Mouse (Mus musculus): ENCODE data around the gene Olfr56. TPM values are rescaled to one million over a fixed set of nuclear protein-coding genes. Genes with fewer than 3 reads are reported as not detected.

Olfr56 gene
- polyA plus RNA-seq (2012; rRNA removed; ENCODE audit: low replicate concordance), result 0.07 TPM in 1 of 2 replicates, not detected in the other

GRCm38 (mm10) chr11:48978240-48978939, at the start of gene Olfr56:
TSS of gene Olfr56 (plus strand) at chr11:48978889.

GRCm38 (mm10) chr11:48946090-48946489, 32.6 kb upstream of the Olfr56 start, which contains the start of gene Psme2b:
TSS of gene Psme2b (minus strand) at chr11:48946190.

GRCm38 (mm10) chr11:48979251-48979650, 562 bp downstream of the Olfr56 start, which contains the start of gene 9930111J21Rik1:
TSS of gene 9930111J21Rik1 (minus strand) at chr11:48979398.

GRCm38 (mm10) chr11:48991740-48992520, 13.2 kb downstream of the Olfr56 start, which contains the start of gene Gm12185:
TSS of gene Gm12185 (minus strand) at chr11:48992226.

GRCm38 (mm10) chr11:48994018-48994417, 15.3 kb downstream of the Olfr56 start, which contains the start of gene Tgtp1:
TSS of gene Tgtp1 (minus strand) at chr11:48994172.

GRCm38 (mm10) chr11:49051093-49051891, 72.6 kb downstream of the Olfr56 start, which contains the start of gene 9930111J21Rik2:
TSS of gene 9930111J21Rik2 (minus strand) at chr11:49051242.

GRCm38 (mm10) chr11:49063713-49064469, 85.2 kb downstream of the Olfr56 start, which contains the start of gene Tgtp2:
TSS of gene Tgtp2 (minus strand) at chr11:49064206.

GRCm38 (mm10) chr11:49076001-49076757, 97.5 kb downstream of the Olfr56 start, which contains the start of gene Ifi47:
TSS of gene Ifi47 (plus strand) at chr11:49076587.

GRCm38 (mm10) chr11:49114774-49115173, 136.1 kb downstream of the Olfr56 start, which contains the start of gene Olfr1396:
TSS of gene Olfr1396 (minus strand) at chr11:49114874.

GRCm38 (mm10) chr11:49141974-49142373, 163.3 kb downstream of the Olfr56 start, which contains the start of gene Olfr1395:
TSS of gene Olfr1395 (plus strand) at chr11:49142274.

GRCm38 (mm10) chr11:49154077-49154476, 175.4 kb downstream of the Olfr56 start, which contains the start of gene Olfr1394:
TSS of gene Olfr1394 (plus strand) at chr11:49154377.

Other genes with a start within 250 kb of the Olfr56 start
- 1,617 and 1,811 TPM in 2 replicates for gene Rack1, start 178.6 kb upstream of the Olfr56 start, polyA plus RNA-seq (2012; rRNA removed; ENCODE audit: low replicate concordance)
- gene Trim41, start 161.5 kb upstream of the Olfr56 start, polyA plus RNA-seq (2012; rRNA removed; ENCODE audit: low replicate concordance), result 18.0 and 20.2 TPM in 2 replicates
- gene Trim7, start 152.7 kb upstream of the Olfr56 start, polyA plus RNA-seq (2012; rRNA removed; ENCODE audit: low replicate concordance), result 6.0 and 12.8 TPM in 2 replicates
- gene Gm12184, start 152.2 kb upstream of the Olfr56 start, polyA plus RNA-seq (2012; rRNA removed; ENCODE audit: low replicate concordance), result 2.8 and 3.5 TPM in 2 replicates
- gene Irgm1, start 107.2 kb upstream of the Olfr56 start, polyA plus RNA-seq (2012; rRNA removed; ENCODE audit: low replicate concordance), result 1.4 and 1.5 TPM in 2 replicates
- gene Gm5431, start 76.7 kb upstream of the Olfr56 start, polyA plus RNA-seq (2012; rRNA removed; ENCODE audit: low replicate concordance), result 0.06 and 0.66 TPM in 2 replicates
- 4.3 and 16.0 TPM in 2 replicates for gene Psme2b, start 32.7 kb upstream of the Olfr56 start, polyA plus RNA-seq (2012; rRNA removed; ENCODE audit: low replicate concordance)
- 0.21 and 0.46 TPM in 2 replicates for gene 9930111J21Rik1, start 509 bp downstream of the Olfr56 start, polyA plus RNA-seq (2012; rRNA removed; ENCODE audit: low replicate concordance)
- 0.04 and 0.05 TPM in 2 replicates for gene Gm12185, start 13.3 kb downstream of the Olfr56 start, polyA plus RNA-seq (2012; rRNA removed; ENCODE audit: low replicate concordance)
- gene Tgtp1, start 15.3 kb downstream of the Olfr56 start, polyA plus RNA-seq (2012; rRNA removed; ENCODE audit: low replicate concordance), result 0.16 and 0.33 TPM in 2 replicates
- 0.05 and 0.09 TPM in 2 replicates for gene 9930111J21Rik2, start 72.4 kb downstream of the Olfr56 start, polyA plus RNA-seq (2012; rRNA removed; ENCODE audit: low replicate concordance)
- gene Tgtp2, start 85.3 kb downstream of the Olfr56 start, polyA plus RNA-seq (2012; rRNA removed; ENCODE audit: low replicate concordance), result 0.18 and 0.72 TPM in 2 replicates
- 2.2 and 5.1 TPM in 2 replicates for gene Ifi47, start 97.7 kb downstream of the Olfr56 start, polyA plus RNA-seq (2012; rRNA removed; ENCODE audit: low replicate concordance)
- gene Olfr1396, start 136.0 kb downstream of the Olfr56 start, polyA plus RNA-seq (2012; rRNA removed; ENCODE audit: low replicate concordance), result not detected in 2 replicates
- not detected in 2 replicates for gene Olfr1395, start 163.4 kb downstream of the Olfr56 start, polyA plus RNA-seq (2012; rRNA removed; ENCODE audit: low replicate concordance)
- not detected in 2 replicates for gene Olfr1394, start 175.5 kb downstream of the Olfr56 start, polyA plus RNA-seq (2012; rRNA removed; ENCODE audit: low replicate concordance)
- gene Btnl9, start 208.3 kb downstream of the Olfr56 start, polyA plus RNA-seq (2012; rRNA removed; ENCODE audit: low replicate concordance), result 1.8 and 1.9 TPM in 2 replicates
- gene Zfp62, start 224.4 kb downstream of the Olfr56 start, polyA plus RNA-seq (2012; rRNA removed; ENCODE audit: low replicate concordance), result 0.33 and 0.69 TPM in 2 replicates